Mouse (Mus musculus) heart, adult 2 months (tissue): ENCODE results near the gene Fam107a.

Experiments
- CTCF ChIP-seq: fragments of 200-600 bp; IDR thresholded peaks from 2 replicates; pipeline ENCODE4 v1.8.1; 2022; ENCODE audit warnings: antibody characterized with exemption, mild to moderate bottlenecking, moderate library complexity
- EP300 ChIP-seq: fragments of 200-500 bp; IDR thresholded peaks from 2 replicates; pipeline ENCODE4 v1.6.1; 2011; ENCODE audit warnings: low read depth, low read length, control low read depth; ENCODE audit not compliant: insufficient read depth
- POLR2A ChIP-seq: fragments of 200-500 bp; IDR thresholded peaks from 2 replicates; pipeline ENCODE4 v1.6.1; 2011; ENCODE audit warnings: mild to moderate bottlenecking, low read depth, low read length, control low read depth; ENCODE audit not compliant: insufficient read depth

DNA sequence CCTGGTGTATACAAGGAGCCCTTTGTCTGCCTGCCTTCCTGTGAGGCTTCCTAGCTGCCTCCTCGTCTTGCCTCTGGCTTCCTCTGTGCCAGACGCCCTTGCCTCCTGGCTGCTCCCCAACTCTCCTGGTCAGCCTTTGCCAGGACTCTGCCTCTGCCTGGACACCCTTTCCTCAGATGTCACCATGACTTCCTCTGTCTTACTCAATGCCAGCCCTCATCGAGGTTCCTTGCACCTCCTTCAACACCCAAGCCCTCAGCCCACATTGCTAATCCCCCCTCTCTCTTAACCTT lies 59.5 kb downstream of the Fam107a start:
- TF ChIP-seq POLR2A (no peak), CTCF (no peak), EP300 (no peak)
